Mouse (Mus musculus): Measurements from ENCODE around the gene Ccdc160. TPM values are rescaled to one million over a fixed set of nuclear protein-coding genes. Genes with fewer than 3 reads are reported as not detected.

Gene Ccdc160
- total and polyA plus RNA-seq, 2 experiments from 2014 or later: 0.72 TPM; not detected in 1

DNA sequence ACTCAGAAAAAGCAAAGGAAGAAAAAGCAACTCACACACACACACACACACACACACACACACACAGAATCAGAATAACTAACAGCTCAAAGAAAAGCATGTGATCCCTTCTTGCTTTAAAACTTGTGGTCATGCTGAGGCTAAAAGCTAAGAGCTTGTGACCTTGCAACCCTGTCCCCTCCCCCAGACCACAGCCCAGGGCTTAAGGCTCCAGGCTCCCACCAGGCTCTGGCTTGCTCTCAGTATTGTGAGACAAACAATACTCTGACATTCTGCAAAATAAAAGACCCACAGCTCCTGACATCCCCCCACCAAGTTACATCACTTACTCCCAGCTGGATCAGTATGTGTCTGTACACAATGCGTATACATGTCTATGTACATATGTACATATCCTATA lies 44.2 kb upstream of the Ccdc160 start:
- ATAC-seq (ENCODE audit: insufficient read depth, low read depth) (no peak), DNase-seq (ENCODE audit: low spot score) (no peak)
- no peak overlapping the region for H3K4me2 ChIP-seq (ENCODE audit: low read depth, low read length)
- no peaks in the 10 kb centered on the region for H3K4me1 ChIP-seq (ENCODE audit: control insufficient read depth, insufficient read depth)
- TF ChIP-seq CTCF (IDR thresholded peaks at IDR 0.05; ENCODE audit: low read depth) (no peak), EP300 (IDR thresholded peaks at IDR 0.05; ENCODE audit: low read depth) (no peak)
- no peak overlapping the region for H3K27ac ChIP-seq (ENCODE audit: low read depth)
- H3K36me3 ChIP-seq (replicated peaks; ENCODE audit: control insufficient read depth, insufficient read depth, low read length): no peaks in the 10 kb centered on the region
- no peak overlapping the region for H3K9ac ChIP-seq (replicated peaks; ENCODE audit: low read depth, low read length)
- H3K4me3 ChIP-seq (ENCODE audit: low read depth, low read length): no peak overlapping the region
- H3K27me3 ChIP-seq (ENCODE audit: control insufficient read depth, insufficient read depth, low read length): peaks cover 19% of the 10 kb centered on the region; the same call in 1 of the 2 replicates
- 66% methylated on average over 1 of the region's 1 CpGs for WGBS
- H3K9me3 ChIP-seq (replicated peaks; ENCODE audit: control insufficient read depth, low read length): no peaks in the 10 kb centered on the region

GRCm38 (mm10) chrX:52753491-52754085 lies 37.4 kb upstream of the Ccdc160 start:
- Histone ChIP-seq H3K4me3 (ENCODE audit: low read depth, low read length) (no peak overlapping the region), H3K4me2 (ENCODE audit: low read depth, low read length) (no peak overlapping the region), H3K9ac (replicated peaks; ENCODE audit: low read depth, low read length) (no peak overlapping the region), H3K27ac (ENCODE audit: low read depth) (no peak overlapping the region), H3K9me3 (replicated peaks; ENCODE audit: control insufficient read depth, low read length) (no peaks in the 10 kb centered on the region), H3K27me3 (ENCODE audit: control insufficient read depth, insufficient read depth, low read length) (no peaks in the 10 kb centered on the region), H3K4me1 (ENCODE audit: control insufficient read depth, insufficient read depth) (no peaks in the 10 kb centered on the region), H3K36me3 (replicated peaks; ENCODE audit: control insufficient read depth, insufficient read depth, low read length) (no peaks in the 10 kb centered on the region)
- ATAC-seq (ENCODE audit: insufficient read depth, low read depth) (no peak), DNase-seq (ENCODE audit: low spot score) (no peak)
- TF ChIP-seq EP300 (IDR thresholded peaks at IDR 0.05; ENCODE audit: low read depth): no peak
- no peak for TF ChIP-seq CTCF (IDR thresholded peaks at IDR 0.05; ENCODE audit: low read depth)
- WGBS: 32% methylated on average over 6 of the region's 6 CpGs

DNA sequence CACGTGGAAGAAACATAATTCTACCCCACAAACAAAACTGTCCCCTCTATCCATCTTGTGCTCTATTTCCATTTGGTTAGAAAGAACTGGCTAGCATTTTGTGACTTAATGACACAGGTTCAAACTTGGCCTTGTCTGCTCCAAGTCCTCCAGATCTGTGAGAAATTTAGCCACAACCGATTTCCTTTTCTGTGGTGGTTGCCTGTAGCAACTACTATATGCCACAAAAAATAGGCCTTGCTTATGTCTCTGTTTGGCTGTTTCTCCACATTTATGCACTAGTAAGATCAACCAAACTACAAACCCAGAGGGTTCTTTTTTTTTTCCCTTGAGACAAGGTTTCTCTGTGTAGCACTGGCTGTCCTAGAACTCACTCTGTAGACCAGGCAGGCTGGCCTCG lies 33.8 kb upstream of the Ccdc160 start:
- ATAC-seq (ENCODE audit: insufficient read depth, low read depth) (no peak), DNase-seq (ENCODE audit: low spot score) (no peak)
- no peak overlapping the region for H3K4me2 ChIP-seq (ENCODE audit: low read depth, low read length)
- H3K9ac ChIP-seq (replicated peaks; ENCODE audit: low read depth, low read length): no peak overlapping the region
- no peaks in the 10 kb centered on the region for H3K4me1 ChIP-seq (ENCODE audit: control insufficient read depth, insufficient read depth)
- H3K4me3 ChIP-seq (ENCODE audit: low read depth, low read length): no peak overlapping the region
- no peaks in the 10 kb centered on the region for H3K27me3 ChIP-seq (ENCODE audit: control insufficient read depth, insufficient read depth, low read length)
- WGBS: 68% methylated on average over 3 of the region's 3 CpGs
- no peak overlapping the region for H3K27ac ChIP-seq (ENCODE audit: low read depth)
- no peaks in the 10 kb centered on the region for H3K9me3 ChIP-seq (replicated peaks; ENCODE audit: control insufficient read depth, low read length)
- H3K36me3 ChIP-seq (replicated peaks; ENCODE audit: control insufficient read depth, insufficient read depth, low read length): no peaks in the 10 kb centered on the region
- TF ChIP-seq EP300 (IDR thresholded peaks at IDR 0.05; ENCODE audit: low read depth) (no peak), CTCF (IDR thresholded peaks at IDR 0.05; ENCODE audit: low read depth) (no peak)

GRCm38 (mm10) chrX:52759232-52759631 lies 31.8 kb upstream of the Ccdc160 start:
- Histone ChIP-seq H3K9ac (replicated peaks; ENCODE audit: low read depth, low read length) (no peak overlapping the region), H3K9me3 (replicated peaks; ENCODE audit: control insufficient read depth, low read length) (no peaks in the 10 kb centered on the region), H3K36me3 (replicated peaks; ENCODE audit: control insufficient read depth, insufficient read depth, low read length) (no peaks in the 10 kb centered on the region), H3K4me3 (ENCODE audit: low read depth, low read length) (no peak overlapping the region), H3K27ac (ENCODE audit: low read depth) (no peak overlapping the region), H3K4me2 (ENCODE audit: low read depth, low read length) (no peak overlapping the region), H3K4me1 (ENCODE audit: control insufficient read depth, insufficient read depth) (no peaks in the 10 kb centered on the region), H3K27me3 (ENCODE audit: control insufficient read depth, insufficient read depth, low read length) (no peaks in the 10 kb centered on the region)
- DNase-seq (ENCODE audit: low spot score) (no peak), ATAC-seq (ENCODE audit: insufficient read depth, low read depth) (no peak)
- TF ChIP-seq CTCF (IDR thresholded peaks at IDR 0.05; ENCODE audit: low read depth): no peak
- TF ChIP-seq EP300 (IDR thresholded peaks at IDR 0.05; ENCODE audit: low read depth): no peak
- 84% methylated on average over 2 of the region's 2 CpGs for WGBS

DNA sequence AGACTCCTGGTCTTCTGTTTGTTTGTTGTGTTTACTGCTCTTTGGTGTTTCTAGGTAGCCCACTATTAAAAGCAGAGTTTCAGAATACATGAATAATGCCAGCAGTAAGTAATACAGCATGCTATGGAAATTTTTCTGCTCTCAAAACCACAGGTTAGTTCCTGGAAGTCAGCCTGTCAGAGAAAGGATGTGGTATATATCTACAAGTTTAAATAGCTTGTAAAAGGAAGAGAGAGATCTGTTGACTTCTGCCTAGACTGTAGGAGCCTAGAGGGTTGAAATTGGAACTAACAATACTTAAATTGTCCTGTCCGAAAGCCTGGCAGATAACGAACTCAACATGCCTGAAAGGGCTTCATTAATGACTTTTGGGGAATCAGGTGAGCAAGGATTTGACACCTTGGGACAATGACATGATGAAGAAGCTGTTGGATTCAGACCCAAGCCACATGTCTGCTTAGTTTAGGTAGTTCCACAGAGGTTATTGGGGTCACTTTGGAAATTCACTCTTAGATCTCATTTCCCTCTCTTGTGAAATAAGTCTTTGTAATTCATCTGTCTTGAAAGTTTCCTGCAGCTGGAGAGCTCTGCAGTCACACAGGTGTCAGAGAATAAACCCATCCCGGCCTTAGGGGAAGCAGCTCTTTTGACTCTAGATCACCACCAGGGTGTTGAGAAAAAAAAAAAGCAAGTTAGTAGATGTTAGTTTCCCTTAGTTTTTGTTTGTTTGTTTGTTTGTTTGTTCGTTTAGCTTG lies 30.6 kb upstream of the Ccdc160 start:
- H3K36me3 ChIP-seq (replicated peaks; ENCODE audit: control insufficient read depth, insufficient read depth, low read length): no peaks in the 10 kb centered on the region
- DNase-seq (ENCODE audit: low spot score) (no peak), ATAC-seq (ENCODE audit: insufficient read depth, low read depth) (no peak)
- H3K4me1 ChIP-seq (ENCODE audit: control insufficient read depth, insufficient read depth): no peaks in the 10 kb centered on the region
- no peak overlapping the region for H3K4me2 ChIP-seq (ENCODE audit: low read depth, low read length)
- H3K27me3 ChIP-seq (ENCODE audit: control insufficient read depth, insufficient read depth, low read length): no peaks in the 10 kb centered on the region
- H3K4me3 ChIP-seq (ENCODE audit: low read depth, low read length): no peak overlapping the region
- H3K27ac ChIP-seq (ENCODE audit: low read depth): no peak overlapping the region
- no peak overlapping the region for H3K9ac ChIP-seq (replicated peaks; ENCODE audit: low read depth, low read length)
- WGBS: 51% methylated on average over 4 of the region's 4 CpGs
- no peaks in the 10 kb centered on the region for H3K9me3 ChIP-seq (replicated peaks; ENCODE audit: control insufficient read depth, low read length)
- TF ChIP-seq CTCF (IDR thresholded peaks at IDR 0.05; ENCODE audit: low read depth): no peak
- TF ChIP-seq EP300 (IDR thresholded peaks at IDR 0.05; ENCODE audit: low read depth): no peak
